Mouse (Mus musculus) heart, embryonic 14.5 days (tissue): ENCODE results near the gene Olfr1043. TPM values are rescaled to one million over a fixed set of nuclear protein-coding genes. Genes with fewer than 3 reads are reported as not detected.
"Not testable (repeated sequence)": the region's sequence is repeated elsewhere in the genome, so short reads cannot be mapped to it uniquely, and the experiment has no call there.

Experiments
- ATAC-seq: fragments of 200-750 bp; cut with Nextera tagmentation; 2 replicates; pipeline ENCODE4 v1.8.0; 2017; ENCODE audit warnings: low read depth, moderate TSS enrichment; ENCODE audit not compliant: insufficient number of reproducible peaks, insufficient read depth, low FRiP score
- H3K27ac ChIP-seq, 2 experiments: fragments of 200-500 bp in 1 of 2; fragments of 300-500 bp in 1 of 2; sonication (generic) in 1 of 2; replicated peaks in 1 of 2; 2 replicates each; pipeline ENCODE4 v1.5.1; 2012 to 2014; ENCODE audit warnings: low read depth in 2 of 2, low read length in 2 of 2, control low read depth in 1 of 2, mild to moderate bottlenecking in 1 of 2, mixed read lengths in 1 of 2; ENCODE audit not compliant: control insufficient read depth in 1 of 2, insufficient read depth in 1 of 2
- H3K27me3 ChIP-seq: fragments of 300-500 bp; sonication (generic); 2 replicates; pipeline ENCODE4 v1.6.1; 2014; ENCODE audit warnings: mild to moderate bottlenecking, low read length, control low read depth; ENCODE audit not compliant: control insufficient read depth, insufficient read depth
- H3K36me3 ChIP-seq: fragments of 300-500 bp; sonication (generic); 2 replicates; pipeline ENCODE4 v1.6.1; 2014; ENCODE audit warnings: mild to moderate bottlenecking, control low read depth, low read length, mixed read lengths; ENCODE audit not compliant: control insufficient read depth, insufficient read depth
- H3K4me1 ChIP-seq, 2 experiments: fragments of 200-500 bp in 1 of 2; fragments of 300-500 bp in 1 of 2; sonication (generic) in 1 of 2; 2 replicates each; pipeline ENCODE4 v1.6.1; 2012 to 2014; ENCODE audit warnings: low read length in 2 of 2, control low read depth in 1 of 2, mixed read lengths in 1 of 2; ENCODE audit not compliant: control insufficient read depth in 2 of 2, insufficient read depth in 2 of 2
- H3K4me2 ChIP-seq: fragments of 300-500 bp; sonication (generic); 2 replicates; pipeline ENCODE4 v1.6.1; 2014; ENCODE audit warnings: mild to moderate bottlenecking, low read length
- H3K4me3 ChIP-seq, 2 experiments: fragments of 200-500 bp in 1 of 2; fragments of 300-500 bp in 1 of 2; sonication (generic) in 1 of 2; 2 replicates each; pipeline ENCODE4 v1.5.1; 2012 to 2014; ENCODE audit warnings: low read length in 2 of 2, mild to moderate bottlenecking in 2 of 2, control low read depth in 1 of 2, low read depth in 1 of 2, moderate library complexity in 1 of 2; ENCODE audit not compliant: control insufficient read depth in 1 of 2, insufficient read depth in 1 of 2
- H3K9ac ChIP-seq: fragments of 300-500 bp; sonication (generic); 2 replicates; pipeline ENCODE4 v1.6.1; 2014; ENCODE audit warnings: mild to moderate bottlenecking, low read length
- H3K9me3 ChIP-seq: fragments of 300-500 bp; sonication (generic); 2 replicates; pipeline ENCODE4 v1.6.1; 2016; ENCODE audit warnings: low read length, control low read depth; ENCODE audit not compliant: control insufficient read depth
- WGBS: fragments of 180-500 bp; shearing (Covaris S2); extraction: QIAGEN DNeasy Blood & Tissue Kit; methylation state at CpG from one replicate; pipeline ENCODE4 v1.1.7; 2014; 5-methylcytosine and 5-hydroxymethylcytosine counted together
- polyA plus RNA-seq: library from polyadenylated mRNA; unstranded; fragments of >200 nt; fragmentation: Nextera tagmentation; extraction: Ambion mirVana; gene quantifications from 2 replicates; pipeline ENCODE4 v1.2.1, GENCODE M21; 2014

The Olfr1043 gene
- polyA plus RNA-seq, result not detected in 2 replicates

DNA sequence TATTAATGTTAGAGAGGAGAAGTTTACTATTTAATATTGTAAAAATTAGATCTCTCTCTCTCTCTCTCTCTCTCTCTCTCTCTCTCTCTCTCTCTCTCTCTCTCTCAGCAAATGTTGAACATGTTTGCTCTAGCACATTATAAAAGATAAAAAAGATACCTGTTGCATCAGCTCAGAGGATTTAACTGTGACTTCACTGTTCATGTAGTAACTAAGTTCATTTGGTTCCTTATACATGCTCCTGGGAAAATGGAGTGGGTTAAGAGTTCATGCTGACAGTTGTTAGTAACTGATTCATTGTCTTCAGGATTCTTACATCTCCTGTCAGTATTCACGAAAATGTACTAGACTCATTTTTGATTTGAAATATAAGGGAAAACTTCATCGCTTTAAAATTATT is at the start of gene Olfr1043:
Gene Olfr1043, minus strand, starts transcription at position 101 of the 400 bp plus-strand sequence.
- no peak within 1 kb of the TSS for H3K9ac ChIP-seq
- no peaks in the 10 kb centered on the region for H3K27me3 ChIP-seq
- H3K4me1 ChIP-seq, result 0 out of 4 replicates have a peak, but pooled peaks cover 0 to 5% of the 10 kb centered on the region in 2 experiments
- H3K4me3 ChIP-seq, result no peak within 1 kb of the TSS
- no peak for ATAC-seq
- H3K9me3 ChIP-seq, result no peaks in the 10 kb centered on the region
- no peak within 1 kb of the TSS for H3K27ac ChIP-seq
- no peaks in the 10 kb centered on the region for H3K36me3 ChIP-seq
- no peak within 1 kb of the TSS for H3K4me2 ChIP-seq
- 82% methylated on average over 2 of the region's 2 CpGs for WGBS

DNA sequence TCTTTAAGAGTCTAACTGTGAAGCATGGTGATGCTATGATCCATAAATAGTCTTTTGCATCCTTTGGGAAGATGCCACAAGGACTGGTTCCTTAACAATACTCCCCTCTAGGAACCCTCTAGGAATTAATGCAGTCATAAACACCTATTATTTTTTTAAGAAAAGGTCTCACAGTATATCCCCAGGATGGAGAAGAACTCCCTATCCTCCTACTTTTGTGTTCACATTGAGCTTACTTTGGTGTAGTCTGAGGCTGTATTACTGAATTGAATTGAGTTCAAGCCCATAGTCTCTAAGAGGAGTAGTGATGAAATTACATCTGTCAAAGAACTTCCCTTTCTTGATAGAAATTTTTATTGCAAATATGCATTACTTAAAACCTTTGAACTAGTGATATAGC is 35.6 kb upstream of the Olfr1043 start, which contains the start of gene Olfr1045:
Gene Olfr1045, minus strand, starts transcription at position 101 of the 400 bp plus-strand sequence.
- H3K36me3 ChIP-seq, result no peaks in the 10 kb centered on the region
- no peak within 1 kb of the TSS for H3K9ac ChIP-seq
- H3K27me3 ChIP-seq, result no peaks in the 10 kb centered on the region
- ATAC-seq, result no peak
- no peaks in the 10 kb centered on the region for H3K9me3 ChIP-seq
- no peak within 1 kb of the TSS for H3K27ac ChIP-seq
- H3K4me1 ChIP-seq, result no peaks in the 10 kb centered on the region
- no peak within 1 kb of the TSS for H3K4me2 ChIP-seq
- H3K4me3 ChIP-seq, result no peak within 1 kb of the TSS

DNA sequence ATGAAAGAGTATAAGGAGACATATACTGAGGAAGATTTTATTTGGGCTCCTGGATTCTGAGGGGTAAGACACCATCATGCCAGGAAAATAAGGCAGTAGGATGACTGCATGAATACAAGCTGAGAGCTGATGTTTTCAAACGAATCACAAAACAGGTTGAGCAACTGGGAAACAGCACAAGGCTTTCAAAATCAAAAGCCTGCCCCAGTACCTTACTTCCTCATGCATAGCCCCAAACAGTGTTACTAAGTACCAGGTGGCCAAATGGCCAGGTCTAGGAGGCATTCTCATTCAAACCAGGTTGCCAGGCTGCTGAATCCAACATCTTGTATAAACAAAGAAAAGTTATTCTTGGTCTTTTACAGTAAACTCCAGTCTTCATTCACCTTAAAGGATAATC is 28.5 kb upstream of the Olfr1043 start:
- Histone ChIP-seq H3K27ac (no peak overlapping the region), H3K27me3 (no peaks in the 10 kb centered on the region), H3K4me2 (no peak overlapping the region), H3K4me3 (no peak overlapping the region), H3K4me1 (no peaks in the 10 kb centered on the region), H3K9ac (no peak overlapping the region), H3K9me3 (no peaks in the 10 kb centered on the region), H3K36me3 (no peaks in the 10 kb centered on the region)
- 39% methylated on average over 1 of the region's 1 CpGs for WGBS
- no peak for ATAC-seq

DNA sequence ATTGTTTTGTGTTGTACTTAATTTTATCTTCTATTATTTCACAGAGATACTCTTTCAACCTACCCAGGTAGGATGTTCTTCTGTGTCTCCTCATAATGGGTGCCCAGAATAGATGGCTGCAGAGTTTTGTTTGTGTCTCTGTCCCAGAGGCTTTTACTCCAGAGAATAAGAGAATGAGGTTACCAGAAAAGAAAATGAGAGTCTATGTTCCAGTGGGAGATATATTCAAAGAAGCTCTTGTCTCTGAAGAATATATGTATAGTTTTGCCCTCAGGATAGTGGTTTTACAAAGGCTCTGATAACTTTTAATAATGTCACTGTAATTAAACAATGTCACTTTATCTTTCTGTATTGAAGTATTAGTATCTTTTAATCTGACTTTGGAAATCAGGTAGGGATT is 18.3 kb upstream of the Olfr1043 start, which contains the start of gene Olfr52:
Gene Olfr52, minus strand, starts transcription at position 101 of the 400 bp plus-strand sequence.
- Histone ChIP-seq H3K9ac (no peak within 1 kb of the TSS), H3K4me2 (no peak within 1 kb of the TSS), H3K4me3 (no peak within 1 kb of the TSS), H3K27me3 (no peaks in the 10 kb centered on the region), H3K4me1 (no peaks in the 10 kb centered on the region), H3K9me3 (no peaks in the 10 kb centered on the region), H3K27ac (no peak within 1 kb of the TSS), H3K36me3 (no peaks in the 10 kb centered on the region)
- no peak for ATAC-seq

DNA sequence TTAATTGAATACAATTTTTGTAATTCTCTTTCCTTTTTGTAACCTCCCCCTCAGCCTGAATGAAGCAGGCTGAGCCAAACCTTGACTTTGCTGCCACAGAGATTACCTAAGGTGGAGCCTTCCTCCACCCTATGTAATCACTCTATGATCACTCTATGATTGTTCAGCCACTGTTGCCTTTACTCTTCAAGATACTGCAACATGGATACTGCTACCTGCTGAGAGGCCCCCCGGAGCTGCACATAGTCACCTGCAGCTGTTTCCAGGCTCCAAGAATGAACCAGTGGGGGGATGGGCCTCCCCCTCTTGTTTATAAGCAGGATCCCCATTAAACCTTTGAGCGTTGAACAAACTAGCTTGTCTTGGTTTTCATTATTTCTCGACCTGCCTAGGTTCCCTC is 12.6 kb upstream of the Olfr1043 start:
- 64% methylated on average over 3 of the region's 3 CpGs for WGBS

DNA sequence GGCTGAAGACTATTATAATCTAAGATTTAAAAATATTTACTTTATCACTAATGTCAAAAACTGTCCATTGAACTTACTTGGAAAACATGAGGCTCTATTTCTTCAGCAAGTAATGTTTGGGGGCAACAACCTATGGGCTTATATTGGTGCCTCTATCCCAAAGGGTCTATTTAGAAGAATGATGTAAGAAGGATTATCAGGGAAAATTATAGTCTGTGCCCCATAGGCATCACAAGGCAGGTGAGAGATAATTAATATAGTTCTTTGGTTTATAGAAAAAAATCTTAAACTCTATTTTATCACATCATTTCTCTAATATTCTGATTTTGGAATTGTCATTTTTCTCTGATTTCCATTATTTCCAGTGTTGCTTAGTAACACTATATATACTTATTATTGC is 10.4 kb upstream of the Olfr1043 start, which contains the start of gene Olfr1044:
Gene Olfr1044, minus strand, starts transcription at position 101 of the 400 bp plus-strand sequence.
- no peak within 1 kb of the TSS for H3K4me3 ChIP-seq
- no peak within 1 kb of the TSS for H3K9ac ChIP-seq
- H3K4me1 ChIP-seq, result no peaks in the 10 kb centered on the region
- no peaks in the 10 kb centered on the region for H3K9me3 ChIP-seq
- ATAC-seq, result no peak
- no peaks in the 10 kb centered on the region for H3K27me3 ChIP-seq
- no peak within 1 kb of the TSS for H3K4me2 ChIP-seq
- H3K27ac ChIP-seq, result no peak within 1 kb of the TSS
- H3K36me3 ChIP-seq, result no peaks in the 10 kb centered on the region

More for the DNA sequence above, 12.6 kb upstream of the Olfr1043 start:
- Histone ChIP-seq H3K4me2 (no peak overlapping the region), H3K9ac (no peak overlapping the region), H3K27me3 (no peaks in the 10 kb centered on the region), H3K4me3 (no peak overlapping the region), H3K9me3 (no peaks in the 10 kb centered on the region), H3K27ac (no peak overlapping the region), H3K4me1 (no peaks in the 10 kb centered on the region), H3K36me3 (no peaks in the 10 kb centered on the region)
- ATAC-seq, result no peak

DNA sequence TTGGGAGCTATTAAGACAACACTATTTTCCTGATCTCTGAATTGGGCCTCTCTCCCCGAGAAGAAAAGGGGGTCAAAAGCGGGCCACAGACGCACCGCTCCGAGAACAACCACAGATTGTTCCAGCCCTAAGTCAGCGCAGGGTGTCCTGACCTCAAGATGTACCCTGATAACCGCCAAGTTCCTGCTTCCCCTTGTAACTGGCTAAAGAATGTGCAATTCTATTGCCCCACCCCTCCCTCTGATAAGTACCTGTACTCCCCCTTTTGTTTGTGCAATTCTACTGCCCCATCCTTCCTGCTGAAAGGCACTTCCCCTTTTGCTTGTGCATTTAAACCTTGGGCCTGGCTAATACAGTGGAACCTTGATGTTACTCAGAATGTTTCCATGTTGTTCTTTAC is 8.1 kb upstream of the Olfr1043 start:
- H3K9ac ChIP-seq, H3K4me3 ChIP-seq, H3K4me2 ChIP-seq, H3K27me3 ChIP-seq, H3K9me3 ChIP-seq, H3K36me3 ChIP-seq, ATAC-seq, H3K27ac ChIP-seq, H3K4me1 ChIP-seq: not testable (repeated sequence)
- 75% methylated on average over 7 of the region's 7 CpGs for WGBS

DNA sequence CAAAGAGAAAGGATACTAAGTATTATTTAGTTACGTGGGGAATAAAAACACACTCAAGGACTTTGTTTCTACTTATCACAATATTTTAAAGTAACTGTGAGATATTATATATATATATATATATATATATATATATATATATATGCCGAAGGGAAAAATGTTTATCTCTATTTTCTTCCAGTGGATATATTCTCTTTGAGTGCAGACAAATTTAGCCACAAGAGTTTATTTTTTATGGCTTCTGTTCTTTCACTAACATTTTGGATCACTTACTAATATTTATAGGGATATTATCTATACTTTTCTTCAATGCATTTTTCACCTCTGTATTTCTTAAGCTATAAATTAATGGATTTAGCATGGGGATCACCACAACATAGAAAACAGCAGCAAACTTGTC is 5.6 kb downstream of the Olfr1043 start, which contains the start of gene Olfr1042:
Gene Olfr1042, minus strand, starts transcription at position 101 of the 400 bp plus-strand sequence.
- no peaks in the 10 kb centered on the region for H3K27me3 ChIP-seq
- WGBS, result 81% methylated on average over 2 of the region's 2 CpGs

More for the DNA sequence above, 5.6 kb downstream of the Olfr1043 start, which contains the start of gene Olfr1042:
- H3K4me3 ChIP-seq, result no peak within 1 kb of the TSS
- ATAC-seq, result no peak
- no peaks in the 10 kb centered on the region for H3K9me3 ChIP-seq
- no peaks in the 10 kb centered on the region for H3K4me1 ChIP-seq
- H3K27ac ChIP-seq, result no peak within 1 kb of the TSS
- H3K36me3 ChIP-seq, result no peaks in the 10 kb centered on the region
- no peak within 1 kb of the TSS for H3K9ac ChIP-seq
- no peak within 1 kb of the TSS for H3K4me2 ChIP-seq
